Mouse (Mus musculus) lung, postnatal 10 days (tissue): ENCODE measurements around the gene Blzf1.

Experiments
- DNase-seq: peaks from one replicate; pipeline ENCODE4 v3.0.0; 2021

The Blzf1 gene

GRCm38 (mm10) chr1:164307124-164307751, at the start of gene Blzf1:
TSS of gene Blzf1 (minus strand) at chr1:164307489.
- peak; percentile 99 for DNase-seq

GRCm38 (mm10) chr1:164353443-164353842, 46.2 kb upstream of the Blzf1 start:
- no peak for DNase-seq

GRCm38 (mm10) chr1:164342161-164342560, 34.9 kb upstream of the Blzf1 start:
- peak; percentile 32 for DNase-seq

- no peak for DNase-seq
These were observed 28.6 kb upstream of the Blzf1 start for GRCm38 (mm10) chr1:164335846-164336245.

GRCm38 (mm10) chr1:164335435-164335834, 28.1 kb upstream of the Blzf1 start:
- DNase-seq: no peak

- no peak for DNase-seq
These were observed 25.3 kb upstream of the Blzf1 start for GRCm38 (mm10) chr1:164332559-164332958.

- DNase-seq: no peak
These were observed 20.5 kb upstream of the Blzf1 start for GRCm38 (mm10) chr1:164327764-164328163.

- DNase-seq: peak; percentile 53
These were observed 19.4 kb upstream of the Blzf1 start for GRCm38 (mm10) chr1:164326600-164327155.

GRCm38 (mm10) chr1:164324878-164325277, 17.6 kb upstream of the Blzf1 start:
- DNase-seq: no peak

- DNase-seq: no peak
These were observed 16.9 kb upstream of the Blzf1 start for GRCm38 (mm10) chr1:164324221-164324620.

- DNase-seq: no peak
These were observed 15.8 kb upstream of the Blzf1 start for GRCm38 (mm10) chr1:164322987-164323650.

- DNase-seq: no peak
These were observed 14.1 kb upstream of the Blzf1 start for GRCm38 (mm10) chr1:164321408-164321807.

GRCm38 (mm10) chr1:164320731-164321130, 13.4 kb upstream of the Blzf1 start:
- DNase-seq: peak; percentile 59

- DNase-seq: peak; percentile 49
These were observed 12.4 kb upstream of the Blzf1 start for GRCm38 (mm10) chr1:164319542-164320140.

GRCm38 (mm10) chr1:164318474-164318873, 11.2 kb upstream of the Blzf1 start:
- no peak for DNase-seq

GRCm38 (mm10) chr1:164317261-164317660, 10.0 kb upstream of the Blzf1 start:
- no peak for DNase-seq

GRCm38 (mm10) chr1:164316697-164317096, 9.4 kb upstream of the Blzf1 start:
- peak; percentile 78 for DNase-seq

GRCm38 (mm10) chr1:164315266-164315665, 8.0 kb upstream of the Blzf1 start:
- DNase-seq: peak; percentile 56

- DNase-seq: no peak
These were observed 6.8 kb upstream of the Blzf1 start for GRCm38 (mm10) chr1:164314085-164314484.

- no peak for DNase-seq
These were observed 633 bp upstream of the Blzf1 start for GRCm38 (mm10) chr1:164307922-164308321.

GRCm38 (mm10) chr1:164303821-164304220, 3.5 kb downstream of the Blzf1 start, which contains the start of gene Nme7:
TSS of gene Nme7 (plus strand) at chr1:164304121.
- no peak for DNase-seq

- DNase-seq: no peak
These were observed 5.3 kb downstream of the Blzf1 start for GRCm38 (mm10) chr1:164301949-164302348.

- DNase-seq: no peak
These were observed 10.8 kb downstream of the Blzf1 start for GRCm38 (mm10) chr1:164296473-164296872.

GRCm38 (mm10) chr1:164294071-164294470, 13.2 kb downstream of the Blzf1 start:
- DNase-seq: no peak
